Mouse (Mus musculus): ENCODE measurements around the gene Epb41. TPM values are rescaled to one million over a fixed set of nuclear protein-coding genes. Genes with fewer than 3 reads are reported as not detected.
A peak's percentile ranks its signal among the peaks of the same experiment; 100 is the strongest.

The Epb41 gene
- total and polyA plus RNA-seq, 3 experiments, result 129 to 560 (median 152) TPM

GRCm38 (mm10) chr4:131924096-131924810 is 150.9 kb downstream of the Epb41 start:
- TF ChIP-seq CTCF (IDR thresholded peaks at IDR 0.05; ENCODE audit: low read depth, low read length), result no peak
- no peak for TF ChIP-seq GATA2 (IDR thresholded peaks at IDR 0.05; ENCODE audit: borderline replicate concordance, low read depth, low read length)
- no peak for TF ChIP-seq POLR2AphosphoS5 (IDR thresholded peaks at IDR 0.05; ENCODE audit: insufficient replicate concordance, low read depth, low read length)
- no peak for TF ChIP-seq TAL1 (conservative IDR thresholded peaks at IDR 0.05; ENCODE audit: low read depth, low read length)
- no peak for TF ChIP-seq GATA1 (IDR thresholded peaks at IDR 0.05; ENCODE audit: borderline replicate concordance, low read length)
- Histone ChIP-seq H3K4me3 (ENCODE audit: low read depth, low read length) (no peak overlapping the region), H3K27me3 (ENCODE audit: insufficient read depth, low read length) (peaks cover 3% of the 10 kb centered on the region; the same call in 1 of the 2 replicates), H3K36me3 (replicated peaks) (peaks cover 100% of the 10 kb centered on the region), H3K9me3 (replicated peaks) (peaks cover 37% of the 10 kb centered on the region), H3K4me1 (ENCODE audit: insufficient read depth, low read depth, low read length) (peaks cover 33% of the 10 kb centered on the region)
- ATAC-seq (ENCODE audit: extremely low read depth, insufficient number of reproducible peaks, low FRiP score, poor library complexity, severe bottlenecking), result no peak
- no peak for DNase-seq (ENCODE audit: low spot score)

GRCm38 (mm10) chr4:131922404-131922803 is 152.7 kb downstream of the Epb41 start:
- H3K4me3 ChIP-seq (ENCODE audit: low read depth, low read length), result peak overlapping the region; percentile 46
- DNase-seq (ENCODE audit: low spot score) (no peak), ATAC-seq (ENCODE audit: extremely low read depth, insufficient number of reproducible peaks, low FRiP score, poor library complexity, severe bottlenecking) (no peak)
- peaks cover 37% of the 10 kb centered on the region for H3K9me3 ChIP-seq (replicated peaks)
- peaks cover 25% of the 10 kb centered on the region for H3K4me1 ChIP-seq (ENCODE audit: insufficient read depth, low read depth, low read length)
- peaks cover 3% of the 10 kb centered on the region; the same call in 1 of the 2 replicates for H3K27me3 ChIP-seq (ENCODE audit: insufficient read depth, low read length)
- TF ChIP-seq CTCF (IDR thresholded peaks at IDR 0.05; ENCODE audit: low read depth, low read length) (no peak), GATA2 (IDR thresholded peaks at IDR 0.05; ENCODE audit: borderline replicate concordance, low read depth, low read length) (no peak), GATA1 (IDR thresholded peaks at IDR 0.05; ENCODE audit: borderline replicate concordance, low read length) (no peak), POLR2AphosphoS5 (IDR thresholded peaks at IDR 0.05; ENCODE audit: insufficient replicate concordance, low read depth, low read length) (no peak), TAL1 (conservative IDR thresholded peaks at IDR 0.05; ENCODE audit: low read depth, low read length) (no peak)
- H3K36me3 ChIP-seq (replicated peaks), result peaks cover 86% of the 10 kb centered on the region

- Histone ChIP-seq H3K4me1 (ENCODE audit: insufficient read depth, low read depth, low read length) (peaks cover 27% of the 10 kb centered on the region), H3K4me3 (ENCODE audit: low read depth, low read length) (peak within 1 kb of the TSS; percentile 46), H3K9me3 (replicated peaks) (peaks cover 37% of the 10 kb centered on the region), H3K27me3 (ENCODE audit: insufficient read depth, low read length) (peaks cover 3% of the 10 kb centered on the region; the same call in 1 of the 2 replicates), H3K36me3 (replicated peaks) (peaks cover 79% of the 10 kb centered on the region)
- no peak for ATAC-seq (ENCODE audit: extremely low read depth, insufficient number of reproducible peaks, low FRiP score, poor library complexity, severe bottlenecking)
- DNase-seq (ENCODE audit: low spot score), result no peak
- TF ChIP-seq GATA1 (IDR thresholded peaks at IDR 0.05; ENCODE audit: borderline replicate concordance, low read length) (no peak), POLR2AphosphoS5 (IDR thresholded peaks at IDR 0.05; ENCODE audit: insufficient replicate concordance, low read depth, low read length) (no peak), TAL1 (conservative IDR thresholded peaks at IDR 0.05; ENCODE audit: low read depth, low read length) (no peak), CTCF (IDR thresholded peaks at IDR 0.05; ENCODE audit: low read depth, low read length) (no peak), GATA2 (IDR thresholded peaks at IDR 0.05; ENCODE audit: borderline replicate concordance, low read depth, low read length) (no peak)
Measured at GRCm38 (mm10) chr4:131921461-131922346, 153.4 kb downstream of the Epb41 start, which contains the start of gene Tmem200b. TSS of gene Tmem200b (plus strand) at chr4:131921771.

- ATAC-seq (ENCODE audit: extremely low read depth, insufficient number of reproducible peaks, low FRiP score, poor library complexity, severe bottlenecking), result no peak
- peaks cover 37% of the 10 kb centered on the region for H3K9me3 ChIP-seq (replicated peaks)
- peaks cover 70% of the 10 kb centered on the region for H3K36me3 ChIP-seq (replicated peaks)
- peak overlapping the region; percentile 33; the same call in 1 of the 2 replicates for H3K4me3 ChIP-seq (ENCODE audit: low read depth, low read length)
- no peak for DNase-seq (ENCODE audit: low spot score)
- peaks cover 9% of the 10 kb centered on the region; the same call in 1 of the 2 replicates for H3K27me3 ChIP-seq (ENCODE audit: insufficient read depth, low read length)
- TF ChIP-seq TAL1 (conservative IDR thresholded peaks at IDR 0.05; ENCODE audit: low read depth, low read length) (no peak), GATA2 (IDR thresholded peaks at IDR 0.05; ENCODE audit: borderline replicate concordance, low read depth, low read length) (no peak), CTCF (IDR thresholded peaks at IDR 0.05; ENCODE audit: low read depth, low read length) (no peak), POLR2AphosphoS5 (IDR thresholded peaks at IDR 0.05; ENCODE audit: insufficient replicate concordance, low read depth, low read length) (no peak), GATA1 (IDR thresholded peaks at IDR 0.05; ENCODE audit: borderline replicate concordance, low read length) (no peak)
- peaks cover 29% of the 10 kb centered on the region for H3K4me1 ChIP-seq (ENCODE audit: insufficient read depth, low read depth, low read length)
Measured at GRCm38 (mm10) chr4:131920595-131921351, 154.3 kb downstream of the Epb41 start.

GRCm38 (mm10) chr4:131920141-131920594 is 155.0 kb downstream of the Epb41 start:
- DNase-seq (ENCODE audit: low spot score) (no peak), ATAC-seq (ENCODE audit: extremely low read depth, insufficient number of reproducible peaks, low FRiP score, poor library complexity, severe bottlenecking) (no peak)
- TF ChIP-seq GATA1 (IDR thresholded peaks at IDR 0.05; ENCODE audit: borderline replicate concordance, low read length) (no peak), CTCF (IDR thresholded peaks at IDR 0.05; ENCODE audit: low read depth, low read length) (no peak), TAL1 (conservative IDR thresholded peaks at IDR 0.05; ENCODE audit: low read depth, low read length) (no peak), GATA2 (IDR thresholded peaks at IDR 0.05; ENCODE audit: borderline replicate concordance, low read depth, low read length) (no peak), POLR2AphosphoS5 (IDR thresholded peaks at IDR 0.05; ENCODE audit: insufficient replicate concordance, low read depth, low read length) (no peak)
- no peak overlapping the region for H3K4me3 ChIP-seq (ENCODE audit: low read depth, low read length)
- peaks cover 10% of the 10 kb centered on the region; the same call in 1 of the 2 replicates for H3K27me3 ChIP-seq (ENCODE audit: insufficient read depth, low read length)
- H3K36me3 ChIP-seq (replicated peaks), result peaks cover 63% of the 10 kb centered on the region
- H3K4me1 ChIP-seq (ENCODE audit: insufficient read depth, low read depth, low read length), result peaks cover 29% of the 10 kb centered on the region
- H3K9me3 ChIP-seq (replicated peaks), result peaks cover 37% of the 10 kb centered on the region
